Mouse (Mus musculus) forebrain, embryonic 14.5 days (tissue): ENCODE data around the gene Efna1. TPM values are rescaled to one million over a fixed set of nuclear protein-coding genes. Genes with fewer than 3 reads are reported as not detected.
A peak's percentile ranks its signal among the peaks of the same experiment; 100 is the strongest.

ENCODE experiments used
- ATAC-seq: fragments of 200-750 bp; cut with Nextera tagmentation; 2 replicates; pipeline ENCODE4 v1.8.0; 2017; ENCODE audit warnings: mild to moderate bottlenecking, moderate library complexity
- DNase-seq: peaks from one replicate; pipeline ENCODE4 v3.0.0-alpha.2; 2015; ENCODE audit warnings: low spot score
- H3K27ac ChIP-seq: fragments of 300-500 bp; sonication (generic); 2 replicates; pipeline ENCODE4 v1.5.1; 2014; ENCODE audit warnings: low read depth, mild to moderate bottlenecking, control low read depth, low read length, moderate library complexity
- H3K27me3 ChIP-seq: fragments of 300-500 bp; sonication (generic); replicated peaks from 2 replicates; pipeline ENCODE4 v1.6.1; 2014; ENCODE audit warnings: low read length, control low read depth, mixed read lengths; ENCODE audit not compliant: control insufficient read depth, insufficient read depth
- H3K36me3 ChIP-seq: fragments of 300-500 bp; sonication (generic); 2 replicates; pipeline ENCODE4 v1.6.1; 2014; ENCODE audit warnings: low read length, control low read depth; ENCODE audit not compliant: control insufficient read depth, insufficient read depth
- H3K4me1 ChIP-seq: fragments of 300-500 bp; sonication (generic); 2 replicates; pipeline ENCODE4 v1.6.1; 2014; ENCODE audit warnings: antibody characterized with exemption, low read length, control low read depth; ENCODE audit not compliant: control insufficient read depth, insufficient read depth
- H3K4me2 ChIP-seq: fragments of 300-500 bp; sonication (generic); 2 replicates; pipeline ENCODE4 v1.6.1; 2014; ENCODE audit warnings: mild to moderate bottlenecking, control low read depth, low read length
- H3K4me3 ChIP-seq: fragments of 300-500 bp; sonication (generic); 2 replicates; pipeline ENCODE4 v1.5.1; 2014; ENCODE audit warnings: low read depth, low read length, control low read depth
- H3K9ac ChIP-seq: fragments of 300-500 bp; sonication (generic); 2 replicates; pipeline ENCODE4 v1.6.1; 2014; ENCODE audit warnings: mild to moderate bottlenecking, low read length, control low read depth, moderate library complexity
- H3K9me3 ChIP-seq: fragments of 300-500 bp; sonication (generic); replicated peaks from 2 replicates; pipeline ENCODE4 v1.6.1; 2016; ENCODE audit warnings: low read length, control low read depth, mixed read lengths; ENCODE audit not compliant: control insufficient read depth
- WGBS: fragments of 180-500 bp; shearing (Covaris S2); extraction: QIAGEN DNeasy Blood & Tissue Kit; methylation state at CpG from one replicate; pipeline ENCODE4 v1.1.7; 2014; 5-methylcytosine and 5-hydroxymethylcytosine counted together
- polyA plus RNA-seq: library from polyadenylated mRNA; unstranded; fragments of >200 nt; fragmentation: Nextera tagmentation; extraction: Ambion mirVana; gene quantifications from 2 replicates; pipeline ENCODE4 v1.2.1, GENCODE M21; 2014

Efna1 gene
- polyA plus RNA-seq, 1 experiment from 2014 or later, result 10.5 TPM

DNA sequence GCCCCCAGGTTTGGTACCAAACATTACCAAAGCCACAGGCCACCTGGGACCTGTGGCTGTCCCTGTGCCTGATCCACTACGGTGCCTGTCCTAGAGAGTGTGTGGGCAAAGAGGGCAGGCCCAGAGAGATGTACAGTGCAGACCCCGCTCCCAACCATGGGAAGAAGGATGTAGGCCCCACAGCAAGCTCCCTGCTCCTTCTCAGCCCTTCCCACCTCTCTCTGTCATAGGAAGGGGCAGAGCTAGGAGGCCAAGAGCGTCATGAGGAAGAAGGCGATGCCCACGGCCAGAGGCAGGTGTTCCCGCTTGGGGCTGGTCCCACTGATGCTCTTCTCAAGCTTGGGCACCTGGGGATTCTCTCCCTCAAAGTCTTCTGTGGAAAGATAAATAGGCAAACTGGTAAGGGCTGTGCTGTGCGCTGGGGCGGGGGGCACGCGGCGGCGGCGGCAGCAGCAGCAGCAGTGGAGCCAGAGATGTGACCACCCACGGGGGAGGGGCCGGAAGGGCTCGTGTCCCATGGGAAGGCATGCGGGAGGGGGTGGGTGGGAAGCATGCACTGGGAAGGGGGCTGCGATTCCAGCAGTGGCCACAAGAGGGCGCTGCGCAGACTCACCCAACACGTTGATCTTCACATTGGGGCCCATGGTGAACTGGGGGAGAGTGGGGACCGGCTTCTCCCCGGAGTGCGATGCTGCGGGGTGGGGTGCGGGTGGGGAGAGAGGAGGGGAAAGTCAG lies 34.4 kb upstream of the Efna1 start:
- Histone ChIP-seq H3K4me1 (peaks cover 24% of the 10 kb centered on the region), H3K9ac (peak overlapping the region; percentile 49)

DNA sequence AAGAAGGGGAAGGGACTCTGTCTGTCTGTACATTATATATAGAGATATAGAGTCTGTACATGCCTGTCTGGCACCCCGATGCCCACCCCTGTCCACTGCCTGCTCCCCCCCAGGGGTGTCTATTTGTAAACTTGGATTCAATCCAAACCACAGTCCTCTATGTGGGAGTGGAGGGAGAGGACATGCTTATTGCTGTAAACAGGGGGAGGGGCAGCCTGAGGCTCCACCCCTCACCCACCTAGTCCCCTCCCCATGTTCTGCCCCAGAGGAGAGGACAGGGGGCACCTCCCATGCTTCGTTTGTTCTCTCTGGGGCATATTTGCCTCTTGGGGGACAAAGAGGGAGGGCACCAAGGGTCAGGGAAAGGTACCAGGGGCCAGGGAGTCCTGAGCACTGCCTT lies 33.8 kb upstream of the Efna1 start:
- WGBS, result 32% methylated on average over 2 of the region's 2 CpGs
- no peak for DNase-seq
- H3K9ac ChIP-seq, result no peak overlapping the region
- H3K27me3 ChIP-seq, result peaks cover 25% of the 10 kb centered on the region
- H3K27ac ChIP-seq, result no peak overlapping the region
- no peak overlapping the region for H3K4me3 ChIP-seq
- peaks cover 3% of the 10 kb centered on the region; the same call in 1 of the 2 replicates for H3K36me3 ChIP-seq
- peak overlapping the region; percentile 57 for H3K4me2 ChIP-seq
- H3K9me3 ChIP-seq, result no peaks in the 10 kb centered on the region
- H3K4me1 ChIP-seq, result peaks cover 21% of the 10 kb centered on the region
- no peak for ATAC-seq

More for the DNA sequence above, 34.4 kb upstream of the Efna1 start:
- ATAC-seq (peak; percentile 38), DNase-seq (peak; percentile 83)
- peak overlapping the region; percentile 26 for H3K4me3 ChIP-seq
- no peaks in the 10 kb centered on the region for H3K9me3 ChIP-seq
- H3K36me3 ChIP-seq, result peaks cover 3% of the 10 kb centered on the region; the same call in 1 of the 2 replicates
- no peak overlapping the region for H3K27ac ChIP-seq
- H3K4me2 ChIP-seq, result peak overlapping the region; percentile 57
- 6% methylated on average over 25 of the region's 26 CpGs for WGBS
- peaks cover 30% of the 10 kb centered on the region for H3K27me3 ChIP-seq

DNA sequence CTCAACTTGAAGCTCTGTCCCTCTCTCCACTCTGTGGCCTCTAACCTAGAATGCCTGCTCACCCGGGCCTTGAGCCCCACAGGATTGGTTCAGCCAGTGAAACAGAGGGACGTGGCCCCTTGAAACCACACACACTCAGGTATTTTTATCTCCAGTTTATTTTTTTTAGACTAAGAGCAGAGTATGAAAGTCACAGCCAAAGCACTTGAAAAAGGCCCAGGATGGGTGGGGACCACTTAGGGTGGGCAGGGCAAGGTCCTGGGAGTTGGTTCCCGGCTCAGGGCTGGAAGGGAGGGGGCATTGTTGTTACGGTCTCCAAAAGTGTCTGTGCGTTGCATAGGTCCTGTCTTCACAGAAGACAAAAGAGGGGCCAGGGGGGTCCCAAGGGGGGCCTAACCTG lies 33.4 kb upstream of the Efna1 start:
- no peak overlapping the region for H3K27ac ChIP-seq
- ATAC-seq, result no peak
- H3K36me3 ChIP-seq, result peaks cover 3% of the 10 kb centered on the region; the same call in 1 of the 2 replicates
- no peak overlapping the region for H3K9ac ChIP-seq
- DNase-seq, result no peak
- H3K27me3 ChIP-seq, result peaks cover 21% of the 10 kb centered on the region
- peaks cover 17% of the 10 kb centered on the region for H3K4me1 ChIP-seq
- H3K9me3 ChIP-seq, result no peaks in the 10 kb centered on the region
- WGBS, result 71% methylated on average over 5 of the region's 5 CpGs
- H3K4me2 ChIP-seq, result no peak overlapping the region
- no peak overlapping the region for H3K4me3 ChIP-seq

DNA sequence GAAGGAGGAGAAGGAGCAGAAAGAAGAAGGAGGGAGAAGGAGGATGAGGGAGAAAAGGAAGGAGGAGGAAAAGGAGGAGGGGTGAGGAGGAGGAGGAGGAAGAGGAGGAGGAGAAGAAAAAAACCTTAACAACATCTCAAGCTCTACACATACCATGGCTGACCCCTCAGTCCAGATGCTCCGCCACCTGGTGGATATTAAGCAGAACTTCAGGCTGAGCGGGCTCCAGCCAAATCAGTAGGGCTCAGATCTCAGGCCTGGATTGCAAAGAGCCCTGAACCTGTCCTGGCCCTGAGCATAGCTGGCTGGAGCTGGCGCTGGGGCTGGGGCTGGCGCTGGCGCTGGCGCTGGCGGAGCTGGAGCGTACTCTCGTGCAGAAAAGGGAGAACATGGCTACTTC lies 27.1 kb upstream of the Efna1 start:
- Histone ChIP-seq H3K9ac (no peak overlapping the region), H3K4me2 (no peak overlapping the region), H3K27me3 (no peaks in the 10 kb centered on the region), H3K4me3 (no peak overlapping the region), H3K4me1 (no peaks in the 10 kb centered on the region), H3K27ac (no peak overlapping the region), H3K9me3 (no peaks in the 10 kb centered on the region), H3K36me3 (no peaks in the 10 kb centered on the region)
- peak; percentile 80 for DNase-seq
- 3% methylated on average over 9 of the region's 9 CpGs for WGBS
- peak; percentile 86 for ATAC-seq

DNA sequence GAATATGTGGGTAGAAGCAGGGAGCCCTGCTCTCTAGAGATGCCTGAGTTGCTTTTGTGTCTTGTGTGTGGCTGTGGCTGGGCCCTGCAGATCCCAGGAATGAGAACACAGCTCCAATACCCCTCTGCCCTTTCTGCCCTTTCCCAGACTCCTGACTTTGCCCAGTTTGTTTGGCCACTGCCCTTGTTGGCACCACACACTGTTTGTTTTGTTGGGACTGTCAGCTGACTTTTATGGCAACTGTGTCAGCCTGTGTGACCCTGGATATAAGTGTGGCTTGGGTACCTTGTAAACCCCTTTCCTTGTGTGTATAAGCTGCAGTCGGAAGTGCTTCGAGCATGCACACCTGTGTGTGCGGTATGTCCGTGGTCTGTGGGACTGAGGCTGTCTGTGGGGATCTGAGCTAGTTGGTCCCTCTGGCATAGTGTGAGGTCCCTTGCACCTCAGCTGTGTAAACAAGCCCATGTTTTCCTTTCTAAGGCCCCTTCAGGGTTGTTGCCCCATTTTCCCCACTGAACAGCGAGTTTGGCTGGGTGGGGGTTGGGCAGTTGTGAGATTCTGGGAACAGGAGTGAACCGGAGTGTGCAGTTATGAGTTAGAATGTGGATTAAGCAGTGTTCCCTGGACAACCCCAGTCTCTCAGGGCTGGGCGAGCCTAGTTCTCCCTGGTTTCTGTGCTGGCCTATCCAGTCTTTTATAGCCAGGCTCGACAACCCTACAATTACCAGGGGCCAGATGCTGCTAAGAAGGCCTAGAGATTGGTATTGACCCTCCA lies 24.8 kb upstream of the Efna1 start:
- ATAC-seq, result no peak

DNA sequence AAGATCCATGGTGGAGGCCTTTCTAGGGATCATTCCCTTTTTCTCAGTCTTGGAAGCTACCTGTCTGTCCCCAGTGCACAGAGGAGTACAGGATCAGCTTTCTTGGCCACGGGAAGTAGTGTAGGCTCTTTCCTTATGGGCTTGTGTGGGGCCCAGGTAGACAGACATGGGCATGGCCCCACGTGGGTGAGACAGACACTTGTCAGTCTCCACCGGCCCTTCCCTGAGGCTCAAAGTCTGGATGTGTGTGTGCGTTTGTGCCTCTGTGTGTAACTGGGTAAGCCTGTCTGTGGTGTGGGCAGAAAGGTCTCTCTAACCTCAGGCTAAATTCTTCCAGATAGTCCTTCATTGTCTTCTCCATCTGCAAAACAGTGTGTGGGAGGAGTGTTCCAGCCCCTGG lies 24.2 kb upstream of the Efna1 start:
- 70% methylated on average over 4 of the region's 4 CpGs for WGBS
- Histone ChIP-seq H3K27ac (no peak overlapping the region), H3K4me3 (no peak overlapping the region), H3K36me3 (no peaks in the 10 kb centered on the region), H3K9ac (no peak overlapping the region), H3K4me1 (no peaks in the 10 kb centered on the region), H3K4me2 (no peak overlapping the region), H3K27me3 (no peaks in the 10 kb centered on the region), H3K9me3 (no peaks in the 10 kb centered on the region)
- DNase-seq (no peak), ATAC-seq (no peak)

More for the DNA sequence above, 24.8 kb upstream of the Efna1 start:
- Histone ChIP-seq H3K27ac (no peak overlapping the region), H3K4me1 (no peaks in the 10 kb centered on the region), H3K9ac (no peak overlapping the region), H3K4me2 (no peak overlapping the region), H3K9me3 (no peaks in the 10 kb centered on the region), H3K27me3 (no peaks in the 10 kb centered on the region), H3K36me3 (no peaks in the 10 kb centered on the region), H3K4me3 (no peak overlapping the region)
- DNase-seq, result no peak
- 73% methylated on average over 8 of the region's 8 CpGs for WGBS

DNA sequence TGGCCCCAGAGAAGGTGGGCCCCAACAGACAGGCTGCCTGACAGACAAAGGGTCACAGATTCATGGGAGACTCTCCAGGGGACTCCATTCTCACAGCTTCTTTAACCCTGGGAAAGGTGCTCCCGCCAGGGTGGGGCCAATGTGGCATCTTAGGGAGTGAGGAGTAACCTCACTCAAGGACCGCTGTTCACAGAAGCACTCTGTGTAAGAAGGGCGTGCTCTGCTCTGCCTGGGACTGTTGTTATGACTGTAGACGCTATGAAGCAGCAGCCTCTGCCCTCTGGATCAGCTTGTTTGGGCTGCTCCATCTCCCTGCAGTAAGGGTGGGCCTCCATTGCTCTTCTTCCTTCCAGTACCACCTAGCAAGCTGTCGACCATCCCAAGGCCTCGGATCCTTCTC lies 23.5 kb upstream of the Efna1 start:
- ATAC-seq, result no peak
- 0 out of 2 replicates have a peak, but pooled peaks cover 2% of the 10 kb centered on the region for H3K27me3 ChIP-seq
- DNase-seq, result no peak
- H3K4me3 ChIP-seq, result no peak overlapping the region
- no peaks in the 10 kb centered on the region for H3K4me1 ChIP-seq
- no peak overlapping the region for H3K9ac ChIP-seq
- H3K27ac ChIP-seq, result no peak overlapping the region
- H3K36me3 ChIP-seq, result no peaks in the 10 kb centered on the region
- WGBS, result 66% methylated on average over 6 of the region's 6 CpGs
- no peak overlapping the region for H3K4me2 ChIP-seq
- no peaks in the 10 kb centered on the region for H3K9me3 ChIP-seq

DNA sequence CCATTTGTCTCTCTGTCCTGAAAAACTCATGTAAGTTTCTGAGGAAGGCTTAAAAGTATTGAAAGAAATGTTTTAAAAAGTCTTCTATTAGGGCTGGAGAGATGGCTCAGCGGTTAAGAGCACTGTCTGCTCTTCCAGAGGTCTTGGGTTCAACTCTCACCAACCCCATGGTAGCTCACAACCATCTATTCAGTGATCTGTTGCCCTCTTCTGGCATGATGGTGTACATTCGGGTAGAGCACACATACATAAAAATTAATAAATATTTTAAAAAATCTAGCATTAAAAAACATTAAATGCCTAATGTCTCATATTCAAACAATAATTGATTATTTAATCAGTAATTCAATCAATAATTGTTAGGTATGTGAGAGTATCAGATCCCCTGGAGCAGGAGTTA lies 19.6 kb upstream of the Efna1 start:
- Histone ChIP-seq H3K4me2 (no peak overlapping the region), H3K9me3 (no peaks in the 10 kb centered on the region), H3K9ac (no peak overlapping the region), H3K36me3 (no peaks in the 10 kb centered on the region), H3K27ac (no peak overlapping the region), H3K4me3 (no peak overlapping the region), H3K4me1 (no peaks in the 10 kb centered on the region), H3K27me3 (0 out of 2 replicates have a peak, but pooled peaks cover 2% of the 10 kb centered on the region)
- WGBS, result 62% methylated on average over 2 of the region's 2 CpGs
- no peak for DNase-seq
- ATAC-seq, result no peak

DNA sequence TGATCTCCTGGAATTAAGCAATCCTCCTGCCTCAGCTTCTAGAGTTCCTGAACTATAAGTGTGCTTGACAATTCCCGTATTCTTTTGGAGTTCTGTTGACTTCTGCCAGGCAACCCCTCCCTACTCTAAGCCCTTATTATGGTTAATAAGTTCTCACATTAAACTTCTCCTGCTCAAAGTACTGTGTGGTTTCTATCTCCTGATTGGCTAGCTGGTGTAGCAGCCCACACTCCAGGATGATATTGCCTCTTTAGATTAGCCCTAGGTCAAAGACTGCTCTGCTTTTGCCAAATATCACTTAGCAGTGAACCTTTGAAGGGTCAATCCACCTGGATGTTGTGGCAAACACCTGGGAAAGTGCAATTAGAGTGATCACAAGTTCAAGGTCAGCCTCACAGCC lies 19.1 kb upstream of the Efna1 start:
- Histone ChIP-seq H3K9me3 (no peaks in the 10 kb centered on the region), H3K4me3 (no peak overlapping the region), H3K4me1 (no peaks in the 10 kb centered on the region), H3K4me2 (peak overlapping the region; percentile 37; the same call in 1 of the 2 replicates), H3K36me3 (no peaks in the 10 kb centered on the region), H3K27me3 (0 out of 2 replicates have a peak, but pooled peaks cover 2% of the 10 kb centered on the region), H3K27ac (no peak overlapping the region), H3K9ac (no peak overlapping the region)
- no peak for DNase-seq
- no peak for ATAC-seq
- WGBS, result 54% methylated on average over 1 of the region's 1 CpGs
